Mouse (Mus musculus): ENCODE results near the gene Mr1. TPM values are rescaled to one million over a fixed set of nuclear protein-coding genes. Genes with fewer than 3 reads are reported as not detected.

Mr1 gene
- polyA plus RNA-seq, 1 experiment from 2014 or later, result 0.36 TPM

GRCm38 (mm10) chr1:155158141-155158969, 11.7 kb upstream of the Mr1 start, which contains the start of gene Stx6:
Stx6 (plus strand) TSS chr1:155158715.
- Histone ChIP-seq H3K9me3 (no peaks in the 10 kb centered on the region), H3K27me3 (ENCODE audit: poor library complexity, severe bottlenecking) (no peaks in the 10 kb centered on the region), H3K4me3 (peak within 1 kb of the TSS; percentile 97), H3K36me3 (replicated peaks) (no peaks in the 10 kb centered on the region), H3K27ac (peak within 1 kb of the TSS; percentile 97), H3K4me1 (peaks cover 38% of the 10 kb centered on the region)
- WGBS, result 4% methylated on average over 48 of the region's 48 CpGs
- peak; percentile 99 for DNase-seq (ENCODE audit: extremely low spot score, low spot score)

- no peak overlapping the region for H3K27ac ChIP-seq
- H3K27me3 ChIP-seq (ENCODE audit: poor library complexity, severe bottlenecking), result no peaks in the 10 kb centered on the region
- WGBS, result 75% methylated on average over 4 of the region's 4 CpGs
- H3K4me1 ChIP-seq, result peaks cover 21% of the 10 kb centered on the region
- H3K9me3 ChIP-seq, result peaks cover 3% of the 10 kb centered on the region; the same call in 1 of the 2 replicates
- no peaks in the 10 kb centered on the region for H3K36me3 ChIP-seq (replicated peaks)
- no peak overlapping the region for H3K4me3 ChIP-seq
- no peak for DNase-seq (ENCODE audit: extremely low spot score, low spot score)
Measured at GRCm38 (mm10) chr1:155153906-155154305, 7.3 kb upstream of the Mr1 start.

- peaks cover 9% of the 10 kb centered on the region for H3K4me1 ChIP-seq
- no peak for DNase-seq (ENCODE audit: extremely low spot score, low spot score)
- WGBS, result 93% methylated on average over 5 of the region's 5 CpGs
Measured at GRCm38 (mm10) chr1:155150821-155151220, 4.2 kb upstream of the Mr1 start.

GRCm38 (mm10) chr1:155149403-155149802, 2.8 kb upstream of the Mr1 start:
- no peak overlapping the region for H3K27ac ChIP-seq
- H3K4me1 ChIP-seq, result peaks cover 6% of the 10 kb centered on the region
- no peak for DNase-seq (ENCODE audit: extremely low spot score, low spot score)
- peaks cover 3% of the 10 kb centered on the region; the same call in 1 of the 2 replicates for H3K9me3 ChIP-seq
- H3K4me3 ChIP-seq, result no peak overlapping the region
- 92% methylated on average over 3 of the region's 3 CpGs for WGBS
- H3K27me3 ChIP-seq (ENCODE audit: poor library complexity, severe bottlenecking), result no peaks in the 10 kb centered on the region
- H3K36me3 ChIP-seq (replicated peaks), result no peaks in the 10 kb centered on the region

More at GRCm38 (mm10) chr1:155150821-155151220, 4.2 kb upstream of the Mr1 start:
- H3K27ac ChIP-seq, result no peak overlapping the region
- H3K9me3 ChIP-seq, result peaks cover 3% of the 10 kb centered on the region; the same call in 1 of the 2 replicates
- H3K27me3 ChIP-seq (ENCODE audit: poor library complexity, severe bottlenecking), result no peaks in the 10 kb centered on the region
- no peaks in the 10 kb centered on the region for H3K36me3 ChIP-seq (replicated peaks)
- no peak overlapping the region for H3K4me3 ChIP-seq

- Histone ChIP-seq H3K4me1 (no peaks in the 10 kb centered on the region), H3K27ac (no peak overlapping the region), H3K4me3 (no peak overlapping the region), H3K27me3 (ENCODE audit: poor library complexity, severe bottlenecking) (no peaks in the 10 kb centered on the region), H3K36me3 (replicated peaks) (no peaks in the 10 kb centered on the region), H3K9me3 (peaks cover 3% of the 10 kb centered on the region; the same call in 1 of the 2 replicates)
- WGBS, result 80% methylated on average over 2 of the region's 2 CpGs
- no peak for DNase-seq (ENCODE audit: extremely low spot score, low spot score)
Measured at GRCm38 (mm10) chr1:155147228-155147627, 614 bp upstream of the Mr1 start.

- Histone ChIP-seq H3K4me3 (no peak overlapping the region), H3K36me3 (replicated peaks) (no peaks in the 10 kb centered on the region), H3K4me1 (no peaks in the 10 kb centered on the region), H3K9me3 (peaks cover 3% of the 10 kb centered on the region; the same call in 1 of the 2 replicates), H3K27ac (no peak overlapping the region), H3K27me3 (ENCODE audit: poor library complexity, severe bottlenecking) (no peaks in the 10 kb centered on the region)
- no peak for DNase-seq (ENCODE audit: extremely low spot score, low spot score)
- WGBS, result 78% methylated on average over 6 of the region's 6 CpGs
Measured at GRCm38 (mm10) chr1:155145620-155146019, 994 bp downstream of the Mr1 start.

- no peak for DNase-seq (ENCODE audit: extremely low spot score, low spot score)
- Histone ChIP-seq H3K4me3 (no peak overlapping the region), H3K4me1 (peaks cover 4% of the 10 kb centered on the region), H3K9me3 (no peaks in the 10 kb centered on the region), H3K36me3 (replicated peaks) (no peaks in the 10 kb centered on the region), H3K27ac (no peak overlapping the region), H3K27me3 (ENCODE audit: poor library complexity, severe bottlenecking) (no peaks in the 10 kb centered on the region)
- WGBS, result 79% methylated on average over 2 of the region's 2 CpGs
Measured at GRCm38 (mm10) chr1:155140076-155140475, 6.5 kb downstream of the Mr1 start.

- no peak overlapping the region for H3K4me3 ChIP-seq
- H3K9me3 ChIP-seq, result no peaks in the 10 kb centered on the region
- peaks cover 14% of the 10 kb centered on the region for H3K4me1 ChIP-seq
- H3K27ac ChIP-seq, result no peak overlapping the region
- DNase-seq (ENCODE audit: extremely low spot score, low spot score), result no peak
- H3K36me3 ChIP-seq (replicated peaks), result no peaks in the 10 kb centered on the region
- WGBS, result 90% methylated on average over 7 of the region's 7 CpGs
- no peaks in the 10 kb centered on the region for H3K27me3 ChIP-seq (ENCODE audit: poor library complexity, severe bottlenecking)
Measured at GRCm38 (mm10) chr1:155138795-155139194, 7.8 kb downstream of the Mr1 start.

- no peak for DNase-seq (ENCODE audit: extremely low spot score, low spot score)
Measured at GRCm38 (mm10) chr1:155134866-155135265, 11.7 kb downstream of the Mr1 start.

GRCm38 (mm10) chr1:155127429-155127934, 19.1 kb downstream of the Mr1 start:
- 89% methylated on average over 5 of the region's 5 CpGs for WGBS
- no peak for DNase-seq (ENCODE audit: extremely low spot score, low spot score)
- no peaks in the 10 kb centered on the region for H3K27me3 ChIP-seq (ENCODE audit: poor library complexity, severe bottlenecking)
- no peak overlapping the region for H3K4me3 ChIP-seq
- no peaks in the 10 kb centered on the region for H3K36me3 ChIP-seq (replicated peaks)
- no peaks in the 10 kb centered on the region for H3K9me3 ChIP-seq
- no peaks in the 10 kb centered on the region for H3K4me1 ChIP-seq
- H3K27ac ChIP-seq, result no peak overlapping the region

More at GRCm38 (mm10) chr1:155134866-155135265, 11.7 kb downstream of the Mr1 start:
- Histone ChIP-seq H3K4me3 (no peak overlapping the region), H3K9me3 (no peaks in the 10 kb centered on the region), H3K27ac (peak overlapping the region; percentile 44), H3K36me3 (replicated peaks) (no peaks in the 10 kb centered on the region), H3K4me1 (peaks cover 14% of the 10 kb centered on the region), H3K27me3 (ENCODE audit: poor library complexity, severe bottlenecking) (no peaks in the 10 kb centered on the region)
- WGBS, result 57% methylated on average over 8 of the region's 8 CpGs

GRCm38 (mm10) chr1:155126716-155127115, 19.9 kb downstream of the Mr1 start:
- Histone ChIP-seq H3K36me3 (replicated peaks) (no peaks in the 10 kb centered on the region), H3K4me3 (no peak overlapping the region), H3K27me3 (ENCODE audit: poor library complexity, severe bottlenecking) (no peaks in the 10 kb centered on the region), H3K4me1 (no peaks in the 10 kb centered on the region), H3K9me3 (no peaks in the 10 kb centered on the region), H3K27ac (no peak overlapping the region)
- no peak for DNase-seq (ENCODE audit: extremely low spot score, low spot score)
- 94% methylated on average over 5 of the region's 5 CpGs for WGBS

GRCm38 (mm10) chr1:155124397-155124796, 22.2 kb downstream of the Mr1 start:
- H3K27me3 ChIP-seq (ENCODE audit: poor library complexity, severe bottlenecking), result no peaks in the 10 kb centered on the region
- no peaks in the 10 kb centered on the region for H3K4me1 ChIP-seq
- no peaks in the 10 kb centered on the region for H3K36me3 ChIP-seq (replicated peaks)
- H3K4me3 ChIP-seq, result no peak overlapping the region
- no peaks in the 10 kb centered on the region for H3K9me3 ChIP-seq
- no peak for DNase-seq (ENCODE audit: extremely low spot score, low spot score)
- WGBS, result 94% methylated on average over 5 of the region's 5 CpGs
- H3K27ac ChIP-seq, result no peak overlapping the region
